Mouse (Mus musculus) adrenal gland, adult (tissue): ENCODE data around the gene Cldn7.
"Not testable (repeated sequence)": the region's sequence is repeated elsewhere in the genome, so short reads cannot be mapped to it uniquely, and the experiment has no call there.

Experiments used
- DNase-seq, 2 experiments: peaks; one replicate each; pipeline ENCODE4 v3.0.0; 2022 to 2023; ENCODE audit warnings: low spot score in 1 of 2; ENCODE audit not compliant: inconsistent age in 2 of 2

The Cldn7 gene

GRCm38 (mm10) chr11:69952274-69952673 lies 12.3 kb upstream of the Cldn7 start:
- DNase-seq: no peak

GRCm38 (mm10) chr11:69953267-69953915 lies 11.2 kb upstream of the Cldn7 start:
- no peak for DNase-seq

- DNase-seq: not testable (repeated sequence)
These were observed 9.0 kb upstream of the Cldn7 start for GRCm38 (mm10) chr11:69955618-69956017.

GRCm38 (mm10) chr11:69956218-69956617 lies 8.4 kb upstream of the Cldn7 start:
- DNase-seq: peak in 1 of 2 experiments; percentile 45

GRCm38 (mm10) chr11:69960616-69961015 lies 4.0 kb upstream of the Cldn7 start:
- DNase-seq: peak in 1 of 2 experiments; percentile 23

GRCm38 (mm10) chr11:69961841-69962240 lies 2.7 kb upstream of the Cldn7 start:
- no peak for DNase-seq

GRCm38 (mm10) chr11:69965271-69966005 lies 859 bp downstream of the Cldn7 start:
- DNase-seq: peak in 1 of 2 experiments; percentile 39

- peak in 1 of 2 experiments; percentile 77 for DNase-seq
These were observed 1.7 kb downstream of the Cldn7 start for GRCm38 (mm10) chr11:69966006-69966859.

- peak in 1 of 2 experiments; percentile 29 for DNase-seq
These were observed 2.4 kb downstream of the Cldn7 start for GRCm38 (mm10) chr11:69966860-69967517.

GRCm38 (mm10) chr11:69968793-69969192 lies 4.2 kb downstream of the Cldn7 start:
- peak in 1 of 2 experiments; percentile 18 for DNase-seq

GRCm38 (mm10) chr11:69970222-69970621 lies 5.6 kb downstream of the Cldn7 start:
- DNase-seq: no peak

- peak in 1 of 2 experiments; percentile 18 for DNase-seq
These were observed 6.2 kb downstream of the Cldn7 start for GRCm38 (mm10) chr11:69970775-69971174.

- DNase-seq: peak in 1 of 2 experiments; percentile 72
These were observed 10.3 kb downstream of the Cldn7 start for GRCm38 (mm10) chr11:69974907-69975306.

- DNase-seq: peak in 1 of 2 experiments; percentile 80
These were observed 11.7 kb downstream of the Cldn7 start for GRCm38 (mm10) chr11:69976271-69976670.

- no peak for DNase-seq
These were observed 15.2 kb downstream of the Cldn7 start for GRCm38 (mm10) chr11:69979827-69980195.

GRCm38 (mm10) chr11:69980196-69981140 lies 15.9 kb downstream of the Cldn7 start:
- peak; percentile 99 to 100 for DNase-seq

- DNase-seq: peak in 1 of 2 experiments; percentile 79
These were observed 16.7 kb downstream of the Cldn7 start, which contains the start of gene Ctdnep1 for GRCm38 (mm10) chr11:69981141-69981762. Gene Ctdnep1 (plus strand): TSS chr11:69981156.

- peak in 1 of 2 experiments; percentile 56 for DNase-seq
These were observed 17.6 kb downstream of the Cldn7 start, which contains the start of gene Elp5 for GRCm38 (mm10) chr11:69982225-69982624. Gene Elp5 (minus strand): TSS chr11:69982517.

- peak in 1 of 2 experiments; percentile 54 for DNase-seq
These were observed 18.3 kb downstream of the Cldn7 start for GRCm38 (mm10) chr11:69982877-69983276.
